Mouse (Mus musculus) c-Kit-negative CD71-positive TER-119-positive erythroid progenitor cells, embryonic 14.5 days (primary cell): ENCODE measurements around the gene P2rx7.
"Not testable (repeated sequence)": the region's sequence is repeated elsewhere in the genome, so short reads cannot be mapped to it uniquely, and the experiment has no call there.

Experiments used
- DNase-seq: peaks from one replicate; pipeline ENCODE4 v3.0.0-alpha.2; 2013; ENCODE audit warnings: low read depth, low spot score

The P2rx7 gene

DNA sequence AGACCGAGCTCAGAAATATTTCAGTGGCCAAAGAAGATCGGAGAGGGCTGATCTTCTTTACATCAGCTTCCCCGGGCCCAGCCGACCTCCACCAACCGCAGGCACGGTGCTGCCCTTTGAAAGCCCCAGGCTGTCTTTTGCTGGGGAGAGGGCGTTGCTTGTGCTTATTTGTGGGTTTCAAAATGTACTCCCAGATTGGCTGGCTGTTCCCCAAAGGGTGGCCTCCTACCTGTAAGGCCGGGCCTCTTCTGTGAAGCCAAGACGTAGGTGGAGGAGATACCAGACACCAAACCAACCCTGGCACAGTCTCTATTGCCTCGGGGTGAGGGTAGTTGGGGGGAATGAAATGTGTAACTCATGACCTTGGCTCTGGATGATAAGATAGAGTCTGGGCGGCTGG lies 2.3 kb downstream of the P2rx7 start:
- DNase-seq = no peak

DNA sequence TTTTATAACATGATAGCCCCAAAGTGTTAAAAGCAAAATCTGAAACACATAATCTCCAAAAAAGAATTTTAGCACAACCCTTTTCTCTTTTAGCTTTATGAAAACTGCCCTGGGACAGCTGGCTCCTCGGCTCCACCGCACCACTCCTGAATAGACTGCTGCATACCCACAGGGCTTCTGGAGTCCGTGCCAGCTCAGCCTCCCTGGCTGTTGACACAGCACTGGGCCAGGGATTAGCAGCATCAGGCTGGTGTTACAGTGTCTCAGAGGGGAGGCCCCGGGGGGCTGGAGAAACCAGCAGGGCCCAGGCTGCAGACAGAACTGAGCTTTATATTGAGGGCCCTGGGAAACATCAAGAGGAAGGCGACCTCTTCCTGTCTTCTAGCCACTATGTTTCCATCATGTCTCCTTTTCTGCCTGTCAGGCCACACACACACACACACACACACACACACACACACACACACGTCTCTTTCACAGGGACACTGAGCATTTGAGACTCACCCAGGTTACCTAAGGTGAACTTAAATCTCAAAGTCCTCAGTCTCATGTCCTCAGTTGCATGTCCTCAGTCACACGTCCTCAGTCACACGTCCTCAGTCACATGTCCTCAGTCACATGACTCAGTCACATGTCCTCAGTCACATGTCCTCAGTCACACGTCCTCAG lies 3.7 kb downstream of the P2rx7 start:
- DNase-seq = no peak

DNA sequence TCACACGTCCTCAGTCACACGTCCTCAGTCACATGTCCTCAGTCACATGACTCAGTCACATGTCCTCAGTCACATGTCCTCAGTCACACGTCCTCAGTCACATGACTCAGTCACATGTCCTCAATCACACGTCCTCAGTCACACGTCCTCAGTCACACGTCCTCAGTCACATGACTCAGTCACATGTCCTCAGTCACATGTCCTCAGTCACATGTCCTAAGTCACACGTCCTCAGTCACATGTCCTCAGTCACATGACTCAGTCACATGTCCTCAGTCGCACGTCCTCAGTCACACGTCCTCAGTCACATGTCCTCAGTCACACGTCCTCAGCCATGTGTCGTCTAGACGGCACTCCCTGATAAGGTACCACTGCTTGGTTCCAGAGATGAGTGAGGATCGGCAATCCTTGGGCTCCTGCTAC lies 4.3 kb downstream of the P2rx7 start:
- not testable (repeated sequence) for DNase-seq

DNA sequence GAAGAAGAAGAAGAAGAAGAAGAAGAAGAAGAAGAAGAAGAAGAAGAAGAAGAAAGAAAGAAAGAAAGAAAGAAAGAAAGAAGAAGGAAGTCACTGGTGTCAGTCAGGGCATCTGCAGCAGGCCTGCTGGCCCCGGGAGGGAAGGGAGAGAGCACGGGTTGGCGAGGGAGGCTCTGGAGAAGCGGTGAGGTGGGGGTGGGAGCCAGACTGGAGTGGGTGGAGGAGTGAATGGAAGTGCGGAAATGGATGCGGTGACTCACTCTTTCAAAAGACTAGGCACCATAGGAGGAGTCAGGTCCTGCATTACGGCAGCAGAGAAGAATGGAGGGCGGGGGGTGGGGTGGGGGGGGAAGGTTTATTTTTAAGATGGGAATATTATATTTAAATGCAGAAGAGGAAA lies 5.6 kb downstream of the P2rx7 start:
- no peak for DNase-seq

- no peak for DNase-seq
These were observed 6.4 kb downstream of the P2rx7 start for GRCm38 (mm10) chr5:122650100-122650499.

- peak; percentile 44 for DNase-seq
These were observed 8.8 kb downstream of the P2rx7 start for GRCm38 (mm10) chr5:122652506-122652905.

DNA sequence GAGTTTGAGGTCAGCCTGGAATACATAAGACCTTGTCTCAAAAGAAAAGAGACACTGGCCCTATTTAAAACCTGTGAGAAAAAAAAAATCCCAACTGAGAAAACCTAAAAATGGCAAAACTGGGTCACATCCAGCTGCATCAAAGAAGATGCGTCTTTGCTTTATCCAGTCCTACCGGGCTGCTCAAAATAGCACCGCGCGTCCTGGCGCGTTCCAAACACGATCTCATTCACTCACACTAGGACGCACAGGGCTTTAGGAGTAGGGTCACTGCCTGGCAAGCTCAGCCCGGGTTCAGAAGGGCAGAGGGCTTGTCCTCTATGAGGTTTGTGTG lies 9.4 kb downstream of the P2rx7 start:
- no peak for DNase-seq

DNA sequence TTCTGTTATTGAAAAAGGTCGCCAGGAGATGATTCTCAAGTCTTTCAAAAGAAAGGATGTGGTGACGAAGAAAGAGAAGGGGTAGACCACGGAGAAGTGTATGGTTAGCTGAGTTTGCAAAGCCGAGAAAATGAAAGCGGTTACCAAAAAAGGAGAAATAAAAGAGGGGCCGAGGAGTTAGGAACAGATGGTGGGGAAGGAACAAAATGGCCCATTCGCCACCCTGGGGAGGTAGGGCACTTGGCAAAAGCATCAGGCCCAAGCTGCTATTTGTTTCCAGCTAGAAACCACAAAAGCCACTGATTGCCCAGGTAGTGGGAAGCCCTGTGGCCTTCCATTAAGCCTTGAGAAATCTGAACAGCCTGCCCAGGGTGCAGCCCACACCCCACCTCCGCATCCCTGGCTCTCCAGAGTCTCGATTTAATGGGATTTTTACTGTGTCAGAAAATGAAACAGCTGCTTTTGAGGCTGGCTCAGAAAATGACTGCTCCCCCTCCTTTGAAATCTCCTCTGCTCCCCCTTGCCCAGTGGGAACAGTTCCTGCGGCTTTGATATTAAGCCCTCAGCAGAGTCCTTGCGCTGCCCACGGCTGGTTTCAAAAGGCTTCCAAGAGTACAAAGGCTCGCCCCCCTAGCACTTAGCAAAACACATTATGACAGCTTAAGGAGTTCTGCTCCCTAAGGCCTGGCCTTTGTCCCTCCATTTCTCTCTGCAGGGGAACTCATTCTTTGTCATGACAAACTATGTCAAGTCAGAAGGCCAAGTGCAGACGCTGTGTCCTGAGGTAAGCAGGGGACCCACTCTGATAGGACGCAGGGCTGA lies 9.9 kb downstream of the P2rx7 start:
- DNase-seq = no peak

DNA sequence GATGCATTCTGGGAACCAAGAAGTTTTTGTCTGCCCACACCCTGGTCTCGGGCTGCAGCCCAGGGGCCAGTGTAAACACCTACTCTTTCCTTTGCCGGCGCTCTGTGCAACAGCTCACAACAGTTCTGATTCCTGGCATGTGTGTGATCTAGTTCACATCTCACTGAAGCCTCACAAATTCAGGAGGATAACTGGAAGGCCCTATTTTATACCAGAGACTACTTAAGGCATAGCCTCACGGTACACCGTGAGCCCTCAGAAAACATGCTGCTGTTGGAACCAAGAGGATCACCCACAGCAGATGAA lies 10.5 kb downstream of the P2rx7 start:
- no peak for DNase-seq

DNA sequence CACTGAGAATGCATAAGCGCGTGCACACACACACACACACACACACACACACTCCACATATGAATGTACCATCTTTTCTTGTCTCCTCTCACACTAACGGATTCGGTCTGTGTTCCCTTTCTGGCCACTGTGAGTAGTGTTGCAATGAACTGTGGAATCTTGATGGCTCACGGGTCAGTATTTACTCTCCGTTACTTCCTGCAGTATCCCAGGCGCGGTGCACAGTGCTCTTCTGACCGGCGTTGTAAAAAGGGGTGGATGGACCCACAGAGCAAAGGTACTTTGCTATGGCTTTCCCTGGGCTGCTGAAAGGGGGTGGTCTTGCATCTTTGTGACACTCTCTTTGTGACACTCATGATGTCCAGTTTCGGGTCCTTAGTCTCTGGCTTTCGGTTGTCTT lies 13.1 kb downstream of the P2rx7 start:
- DNase-seq = no peak

GRCm38 (mm10) chr5:122662501-122662900 lies 18.8 kb downstream of the P2rx7 start:
- no peak for DNase-seq

DNA sequence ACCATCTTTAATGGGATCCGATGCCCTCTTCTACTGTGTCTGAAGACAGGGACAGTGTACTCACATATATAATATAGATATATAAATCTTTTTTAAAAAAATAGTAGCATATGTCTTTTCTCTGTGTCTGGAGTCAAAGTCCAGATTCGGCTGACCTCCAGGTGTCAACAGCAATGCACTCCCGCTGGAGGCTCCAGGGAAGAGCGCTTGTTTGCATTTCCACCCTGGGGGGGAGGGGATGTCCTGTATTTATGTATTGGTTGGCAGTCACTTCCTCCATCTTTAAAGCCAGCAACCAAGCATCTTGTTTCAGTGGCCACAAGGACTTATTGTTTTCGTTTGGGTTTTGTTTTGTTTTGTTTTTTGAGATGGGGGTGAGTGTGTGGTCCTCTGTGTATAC lies 21.3 kb downstream of the P2rx7 start:
- DNase-seq = no peak

DNA sequence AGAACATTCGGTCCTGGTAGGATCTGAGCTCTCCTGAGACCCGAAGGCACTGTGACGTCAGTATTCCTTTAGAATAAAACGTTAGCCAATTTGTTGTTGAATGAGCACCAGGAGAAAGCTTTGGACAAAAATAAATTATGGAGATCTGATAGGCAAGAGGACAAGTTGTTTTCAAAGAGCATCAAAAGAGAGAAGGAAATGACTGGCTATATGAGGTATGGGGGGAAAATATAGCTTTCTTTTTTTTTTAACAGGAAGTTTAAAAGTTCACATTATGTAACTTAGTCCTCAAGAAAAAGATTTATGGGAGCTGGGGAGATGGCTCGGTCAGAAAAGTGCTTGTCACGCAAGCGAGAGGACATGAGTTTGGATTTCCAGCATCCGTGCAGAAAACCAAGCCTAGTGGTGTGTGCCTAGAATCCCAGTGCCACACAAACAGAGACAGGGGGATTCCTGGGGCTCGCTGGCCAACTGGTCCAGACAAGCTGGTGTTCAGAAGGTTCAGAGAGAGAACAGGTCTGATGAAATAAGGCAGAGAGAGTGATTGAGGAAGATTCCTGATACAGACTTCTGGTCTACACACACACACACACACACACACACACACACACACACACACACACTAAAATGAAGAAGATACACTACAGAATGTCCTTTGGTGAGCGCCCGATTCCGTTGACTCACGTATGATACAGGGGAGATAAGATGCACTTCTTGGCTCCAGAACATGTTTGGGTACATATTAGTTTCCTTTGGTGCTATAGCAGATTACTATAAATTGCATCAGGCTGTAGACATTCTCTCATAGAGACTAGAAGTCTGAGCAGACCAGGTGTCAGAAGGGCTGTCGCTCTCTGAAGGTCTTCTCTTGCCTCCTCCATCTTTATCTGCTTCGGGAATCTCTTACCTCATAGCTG lies 25.5 kb downstream of the P2rx7 start:
- no peak for DNase-seq

- not testable (repeated sequence) for DNase-seq
These were observed 27.9 kb downstream of the P2rx7 start for GRCm38 (mm10) chr5:122671641-122672040.

- no peak for DNase-seq
These were observed 28.6 kb downstream of the P2rx7 start for GRCm38 (mm10) chr5:122672298-122672697.

GRCm38 (mm10) chr5:122676002-122676401 lies 32.3 kb downstream of the P2rx7 start:
- DNase-seq = no peak

DNA sequence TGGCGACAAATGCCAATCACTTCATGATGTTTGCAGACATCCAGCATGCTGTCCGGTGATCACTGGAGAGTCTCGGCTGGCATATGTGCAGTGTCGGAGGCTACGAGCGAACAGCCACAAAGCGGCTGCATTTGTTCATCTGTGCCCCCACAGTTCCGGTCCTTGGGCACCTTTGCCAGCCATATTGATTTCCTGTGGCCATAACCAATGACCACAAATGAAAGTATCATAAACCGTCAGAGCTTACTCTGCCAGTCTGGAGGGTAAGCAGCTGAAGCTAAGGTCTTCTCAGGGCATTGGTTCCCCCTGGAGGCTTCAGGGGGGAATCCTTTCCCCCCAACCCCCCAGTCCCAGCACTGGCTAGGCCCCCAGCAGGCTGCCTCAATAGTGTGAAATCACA lies 34.3 kb downstream of the P2rx7 start:
- DNase-seq = no peak

GRCm38 (mm10) chr5:122679881-122680280 lies 36.2 kb downstream of the P2rx7 start:
- DNase-seq = no peak

- no peak for DNase-seq
These were observed 37.6 kb downstream of the P2rx7 start for GRCm38 (mm10) chr5:122681276-122681675.

GRCm38 (mm10) chr5:122683926-122684325 lies 40.2 kb downstream of the P2rx7 start:
- DNase-seq = no peak

GRCm38 (mm10) chr5:122687391-122687790 lies 43.7 kb downstream of the P2rx7 start:
- no peak for DNase-seq

GRCm38 (mm10) chr5:122689153-122689552 lies 45.4 kb downstream of the P2rx7 start:
- DNase-seq = no peak
